Mouse (Mus musculus): ENCODE measurements around the gene Ahsg.
A peak's percentile ranks its signal among the peaks of the same experiment; 100 is the strongest.

The Ahsg gene

GRCm38 (mm10) chr16:22890683-22891510 lies at the start of gene Ahsg:
TSS of gene Ahsg (plus strand) at chr16:22891277.
- no peak for DNase-seq

GRCm38 (mm10) chr16:22842871-22843270 lies 48.2 kb upstream of the Ahsg start:
- no peak for DNase-seq

DNA sequence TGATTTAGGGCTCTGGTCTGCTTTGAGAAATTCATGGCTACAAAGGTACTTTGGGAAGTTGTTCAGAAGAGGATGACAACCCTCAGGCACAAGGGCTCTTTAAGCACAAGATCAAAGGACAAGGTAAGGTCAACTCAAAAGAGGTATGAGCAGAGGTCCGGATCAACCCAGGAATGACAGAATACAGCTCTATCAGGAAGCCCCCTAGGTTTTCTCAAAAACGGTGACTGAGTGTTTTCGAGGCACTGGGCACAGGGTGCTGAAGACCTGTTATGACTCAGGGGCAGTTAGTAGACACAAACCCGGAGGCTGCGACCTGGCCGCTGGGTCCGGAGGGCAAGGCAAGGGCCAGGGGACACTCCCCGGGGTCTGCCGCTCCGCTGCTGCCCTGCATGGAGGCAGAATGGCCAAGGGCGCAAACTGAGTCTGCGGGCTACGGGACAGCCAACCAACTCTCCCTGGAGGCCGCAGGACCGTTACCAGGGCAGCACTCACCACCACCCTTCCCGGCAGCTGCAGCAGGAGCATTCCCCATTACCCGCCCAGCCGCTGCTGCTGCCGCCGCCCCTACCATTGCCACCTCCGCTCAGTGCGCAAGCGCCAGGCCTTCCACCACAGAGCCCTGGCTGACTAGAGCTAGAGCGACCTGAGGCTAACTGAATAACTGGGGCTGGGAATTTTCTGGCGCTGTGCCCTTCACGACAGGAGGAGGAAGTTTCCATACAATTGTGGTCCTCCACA lies 46.8 kb upstream of the Ahsg start:
- peak; percentile 20 to 32 for DNase-seq

DNA sequence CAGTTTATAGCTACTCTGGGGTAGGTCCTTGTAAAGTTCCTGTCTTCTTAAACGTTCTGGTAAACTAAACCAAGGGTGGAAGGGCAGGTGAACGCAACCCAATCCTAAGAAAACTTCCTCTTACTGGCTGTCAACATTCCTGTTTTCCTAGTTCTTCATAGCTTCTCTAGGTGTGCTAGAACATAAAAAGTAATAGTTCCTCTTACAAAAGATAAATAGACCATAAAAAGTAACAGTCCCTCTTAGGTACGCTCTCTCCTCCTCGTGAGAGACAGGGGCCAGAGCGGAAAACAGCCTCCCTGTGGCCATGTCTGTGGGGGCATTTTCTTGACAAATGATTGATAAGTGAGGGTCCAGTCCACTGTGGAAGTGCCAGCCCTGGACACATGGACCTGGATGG lies 46.2 kb upstream of the Ahsg start:
- DNase-seq = no peak

- DNase-seq = no peak
These were observed 45.6 kb upstream of the Ahsg start for GRCm38 (mm10) chr16:22845481-22845880.

DNA sequence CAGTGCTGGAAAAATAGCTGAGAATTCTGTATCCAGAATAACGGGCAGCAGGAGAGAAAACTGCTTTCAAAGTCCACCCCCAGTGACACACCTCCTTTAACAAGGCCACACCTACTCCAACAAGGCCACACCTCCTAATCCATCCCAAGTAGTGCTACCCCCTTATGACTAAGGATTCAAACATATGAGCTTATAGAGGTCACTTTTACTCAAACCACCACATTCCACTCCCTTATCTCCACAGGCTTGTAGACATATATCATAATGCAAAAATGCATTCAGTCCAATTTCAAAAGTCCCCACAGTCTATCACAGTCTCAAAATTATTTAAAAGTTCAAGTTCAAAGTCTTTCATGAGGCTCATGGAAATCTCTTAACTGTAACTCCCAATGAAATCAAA lies 43.4 kb upstream of the Ahsg start:
- DNase-seq = no peak

DNA sequence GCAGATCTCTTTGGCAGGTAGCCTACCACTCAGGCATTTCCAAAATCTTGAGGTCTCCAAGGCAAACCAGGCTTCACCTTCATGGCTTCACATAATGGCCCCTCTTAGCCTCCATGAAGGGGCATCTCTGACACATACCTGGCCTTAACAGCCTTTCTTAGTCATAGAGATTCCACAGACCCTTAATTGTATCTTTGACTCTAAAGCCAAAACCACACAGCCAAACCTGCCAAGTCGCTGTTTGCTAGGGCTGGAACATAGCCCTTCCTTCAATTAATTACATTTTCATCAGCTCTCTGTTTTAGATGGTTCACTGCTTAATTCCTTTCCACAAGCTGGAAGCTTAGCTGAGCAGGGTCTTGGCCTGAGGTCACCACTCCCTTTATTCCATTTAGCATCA lies 42.7 kb upstream of the Ahsg start:
- no peak for DNase-seq

DNA sequence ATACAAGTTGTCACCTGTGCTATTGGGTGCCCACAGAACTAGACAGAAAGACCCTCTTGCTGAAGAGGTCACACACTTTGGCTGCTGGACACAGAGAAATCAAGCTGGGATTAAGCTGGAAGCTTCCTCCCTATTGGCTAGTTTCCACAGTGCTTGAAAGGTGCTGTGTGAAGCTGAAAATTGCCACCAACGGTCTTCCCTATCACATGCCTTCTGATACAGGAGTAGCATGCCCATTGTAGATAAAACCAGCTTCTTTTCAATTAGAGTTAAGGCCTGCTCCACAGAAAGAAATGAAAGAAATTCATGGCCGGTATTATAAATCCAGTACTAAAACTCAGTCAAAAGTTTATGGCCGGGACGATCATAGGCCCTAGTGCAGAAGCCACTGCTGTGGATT lies 38.4 kb upstream of the Ahsg start:
- DNase-seq = no peak

GRCm38 (mm10) chr16:22856773-22857172 lies 34.3 kb upstream of the Ahsg start:
- DNase-seq = no peak

DNA sequence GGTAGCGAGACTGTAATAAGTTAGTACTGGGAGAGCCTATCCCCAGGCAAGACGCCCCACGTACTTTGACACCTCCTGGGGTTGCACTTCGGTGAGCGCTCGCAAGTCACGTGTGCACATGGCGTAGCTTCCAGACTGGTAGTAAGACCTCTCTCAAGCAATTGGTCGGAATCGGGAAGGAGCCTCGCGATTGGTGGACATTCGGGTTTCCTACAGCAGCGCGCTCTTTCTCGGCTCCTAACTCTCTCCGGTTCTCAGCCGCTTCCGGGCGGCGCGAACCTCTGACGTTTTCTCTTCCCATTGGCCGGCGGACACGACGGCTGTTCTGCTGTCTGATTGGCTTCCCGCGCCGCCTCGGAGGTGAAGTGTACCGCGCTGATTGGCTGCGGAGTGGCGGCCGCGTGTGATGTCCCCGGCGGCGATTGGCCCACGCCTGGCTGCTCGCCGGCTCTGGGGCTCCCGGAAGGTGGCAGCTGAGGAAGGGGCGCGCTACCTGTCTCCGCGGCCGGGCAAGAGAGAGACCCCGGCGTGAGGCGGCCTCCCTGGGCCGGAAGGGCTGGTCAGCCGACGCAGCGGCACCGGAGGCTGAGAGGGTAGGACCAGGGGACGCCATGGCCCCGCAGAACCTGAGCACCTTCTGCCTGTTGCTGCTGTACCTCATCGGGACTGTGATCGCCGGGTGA lies 33.5 kb upstream of the Ahsg start, which contains the start of the genes Tbccd1 and Dnajb11:
Tbccd1 (minus strand) TSS at position 239 of the 683 bp plus-strand sequence.
Dnajb11 (plus strand) TSS at position 415 of the 683 bp plus-strand sequence.
- DNase-seq = peak; percentile 97 to 99

GRCm38 (mm10) chr16:22872397-22872796 lies 18.7 kb upstream of the Ahsg start:
- no peak for DNase-seq

- no peak for DNase-seq
These were observed 17.7 kb upstream of the Ahsg start for GRCm38 (mm10) chr16:22873369-22873768.

- DNase-seq = peak in 1 of 2 experiments; percentile 14
These were observed 14.6 kb upstream of the Ahsg start for GRCm38 (mm10) chr16:22876218-22877043.

- DNase-seq = no peak
These were observed 13.3 kb upstream of the Ahsg start for GRCm38 (mm10) chr16:22877660-22878390.

GRCm38 (mm10) chr16:22878716-22879115 lies 12.4 kb upstream of the Ahsg start:
- DNase-seq = no peak

- DNase-seq = no peak
These were observed 11.0 kb upstream of the Ahsg start for GRCm38 (mm10) chr16:22879945-22880595.

GRCm38 (mm10) chr16:22880900-22881299 lies 10.2 kb upstream of the Ahsg start:
- no peak for DNase-seq

DNA sequence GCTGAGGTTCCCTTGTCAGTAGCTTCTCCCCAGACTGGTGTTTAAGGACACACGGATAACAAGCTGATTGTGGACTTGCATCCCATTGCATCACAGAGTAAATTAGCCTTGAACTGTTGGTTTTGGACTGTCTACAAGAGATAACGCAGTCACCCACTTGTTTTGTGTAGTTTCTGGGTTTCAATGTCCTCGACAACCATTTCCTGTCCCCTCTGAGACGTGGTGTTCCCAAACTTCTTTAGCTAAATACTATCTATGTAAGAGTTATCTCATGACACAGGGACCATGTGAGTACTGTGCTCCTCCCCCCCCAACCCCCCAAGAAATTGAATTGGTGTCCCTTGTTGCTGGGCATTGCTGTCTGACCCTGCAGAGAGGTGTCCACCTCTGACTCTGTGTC lies 9.6 kb upstream of the Ahsg start:
- no peak for DNase-seq

DNA sequence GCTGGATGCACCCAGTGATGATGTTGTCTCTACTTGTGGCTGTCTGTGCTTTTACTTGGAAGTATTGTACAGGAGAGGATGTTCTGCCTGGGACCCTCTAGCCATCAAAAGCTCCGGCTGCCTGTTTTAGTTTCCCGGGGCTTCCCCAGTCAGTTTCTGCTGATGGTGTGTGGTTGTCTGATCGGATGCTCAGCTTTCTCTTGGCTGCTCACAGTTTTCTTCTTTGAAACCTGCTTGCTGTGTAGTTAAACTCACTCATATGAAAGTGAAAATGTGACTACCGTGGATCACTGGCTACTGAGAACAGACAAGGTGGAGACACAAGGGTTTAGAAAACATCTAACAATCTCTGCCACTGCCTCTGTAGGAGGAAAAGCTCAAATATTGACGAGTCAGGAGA lies 7.6 kb upstream of the Ahsg start:
- DNase-seq = no peak

DNA sequence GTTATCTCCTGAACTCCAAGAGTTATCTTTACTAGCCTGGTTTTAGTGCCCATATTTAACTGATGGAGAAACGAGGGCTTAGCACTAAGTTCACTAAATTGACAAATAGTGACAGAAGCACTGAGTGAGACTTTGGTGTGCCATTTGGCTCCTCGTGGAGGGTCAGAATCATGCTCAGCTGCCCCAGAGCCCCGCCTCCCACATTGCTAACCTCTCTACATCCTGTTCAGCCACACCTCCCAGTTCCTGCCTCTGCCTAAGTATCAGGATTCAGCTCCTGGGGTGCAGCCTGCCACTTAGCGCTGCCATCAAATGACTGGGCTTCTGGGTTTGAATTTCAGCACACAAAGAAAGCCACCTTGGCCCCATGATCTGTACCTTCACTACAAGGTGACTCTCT lies 5.7 kb upstream of the Ahsg start:
- DNase-seq = no peak

DNA sequence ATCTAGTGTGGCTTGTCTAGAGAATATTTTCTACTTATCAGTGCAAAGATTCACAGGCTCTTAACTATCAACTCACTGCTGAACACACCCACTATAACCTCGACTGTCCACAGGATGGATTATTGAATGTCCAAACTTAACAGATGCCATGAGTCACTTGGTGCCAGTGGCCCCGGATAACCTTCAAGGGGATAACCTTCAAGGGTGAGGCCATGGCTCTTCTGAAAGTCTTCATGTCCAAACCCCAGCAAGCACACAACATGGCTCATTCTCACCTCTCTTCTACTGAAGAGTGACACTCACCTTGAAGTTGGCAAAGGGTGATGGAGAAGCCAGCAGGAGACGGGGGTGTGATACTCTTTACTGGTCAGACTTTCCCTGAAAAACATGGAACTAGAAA lies 4.4 kb upstream of the Ahsg start:
- no peak for DNase-seq

Data from thymus, postnatal 36 days (tissue).